Mouse (Mus musculus): ENCODE measurements at regions not wholly inside any gene's neighbourhood (a gene's known extent, or its start where the extent isn't known, plus 50 kb on each side); places are given as distances from the start of the nearest gene placed in this dataset.

DNA sequence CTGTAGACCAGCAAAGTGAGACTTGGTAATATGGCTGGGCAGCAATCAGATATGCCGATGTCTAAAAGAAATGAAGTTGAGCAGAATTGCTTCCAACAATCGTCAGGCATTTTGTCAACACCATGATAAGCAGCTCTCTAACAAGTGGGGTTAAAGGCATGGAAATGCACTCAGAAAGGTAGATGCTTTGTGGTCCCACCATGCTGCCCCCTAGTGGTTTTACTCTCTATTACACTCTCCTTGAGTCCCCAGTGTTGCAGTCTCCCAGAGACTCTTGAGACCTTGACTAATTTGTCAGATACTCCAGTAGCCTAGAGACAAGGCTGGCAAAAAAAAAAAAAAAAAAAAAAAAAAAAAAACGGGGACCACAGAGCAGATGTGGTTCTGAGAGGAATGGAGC, 595.8 kb downstream of the Pcdh19 start:
- no peak for TF ChIP-seq ZNF384 (IDR thresholded peaks at IDR 0.05; ENCODE audit: low read depth, low read length)
- TF ChIP-seq ZC3H11A (IDR thresholded peaks at IDR 0.05; ENCODE audit: borderline replicate concordance, low read depth, low read length): no peak
- TF ChIP-seq MAFK (IDR thresholded peaks at IDR 0.05; ENCODE audit: insufficient read depth, low read depth, low read length): no peak
- no peak for TF ChIP-seq CHD2 (IDR thresholded peaks at IDR 0.05; ENCODE audit: low read depth, low read length)

Data from ES-E14 (cell line).